Mouse (Mus musculus) megakaryocyte progenitor cell, adult 5-6 weeks (primary cell): Measurements from ENCODE around the gene Chchd6. TPM values are rescaled to one million over a fixed set of nuclear protein-coding genes. Genes with fewer than 3 reads are reported as not detected.

Experiments used
- ATAC-seq: replicated peaks from 2 replicates; pipeline ENCODE4 v1.8.0; 2016; ENCODE audit warnings: mild to moderate bottlenecking, moderate TSS enrichment, inconsistent platforms; ENCODE audit not compliant: poor library complexity
- total RNA-seq, 2 experiments: library from RNA; stranded (forward) in 1 of 2; stranded (reverse) in 1 of 2; fragments of 157-497, 149-512 nt in 1 of 2; fragments of 200-1000 nt in 1 of 2; gene quantifications; 2 replicates each; pipeline versions ENCODE4 v1.2.3 to v1.2.4; 2015 to 2017

Chchd6 gene
- 19.3 and 19.7 TPM in 2 replicates for total RNA-seq (2015)
- 8.8 and 10.3 TPM in 2 replicates for total RNA-seq (2017)

DNA sequence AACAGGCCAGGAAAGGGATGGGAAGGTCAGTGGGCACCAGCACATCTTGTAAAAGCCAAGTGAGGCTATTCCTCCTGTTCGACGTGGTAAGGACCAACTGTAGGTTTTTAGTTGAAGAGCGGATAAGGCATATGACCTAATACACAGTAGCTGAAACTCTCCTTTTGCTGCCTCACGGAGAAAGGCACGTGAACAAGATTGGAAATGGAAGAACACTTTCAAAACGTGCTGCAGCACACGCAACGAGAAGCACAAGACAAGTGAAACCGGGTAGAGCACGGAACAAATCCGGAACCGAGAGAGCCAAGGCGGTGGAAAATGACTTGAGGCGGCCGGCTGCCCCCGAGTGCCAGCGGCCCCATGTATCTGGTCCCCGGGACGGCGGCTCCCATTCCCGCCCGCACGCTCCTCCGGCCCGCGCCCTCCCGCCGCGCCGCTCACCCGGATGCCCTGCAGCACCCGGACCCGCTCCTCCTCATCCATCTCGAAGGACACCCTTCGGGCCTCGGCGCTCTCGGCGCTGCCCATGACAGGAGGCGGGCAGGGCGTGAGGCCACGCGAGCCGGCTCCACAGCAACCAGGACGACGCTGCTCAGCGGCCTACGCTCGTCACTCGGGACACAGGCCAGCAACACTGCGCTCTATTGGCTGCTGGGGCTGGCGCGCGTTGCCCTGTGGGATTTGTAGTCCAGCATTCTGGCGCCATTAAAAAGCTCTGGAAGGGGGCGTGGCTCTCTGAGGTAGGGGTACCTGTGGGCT lies at the start of gene Chchd6:
Chchd6 (minus strand) TSS at position 635 of the 759 bp plus-strand sequence.
- peak; percentile 100 for ATAC-seq

DNA sequence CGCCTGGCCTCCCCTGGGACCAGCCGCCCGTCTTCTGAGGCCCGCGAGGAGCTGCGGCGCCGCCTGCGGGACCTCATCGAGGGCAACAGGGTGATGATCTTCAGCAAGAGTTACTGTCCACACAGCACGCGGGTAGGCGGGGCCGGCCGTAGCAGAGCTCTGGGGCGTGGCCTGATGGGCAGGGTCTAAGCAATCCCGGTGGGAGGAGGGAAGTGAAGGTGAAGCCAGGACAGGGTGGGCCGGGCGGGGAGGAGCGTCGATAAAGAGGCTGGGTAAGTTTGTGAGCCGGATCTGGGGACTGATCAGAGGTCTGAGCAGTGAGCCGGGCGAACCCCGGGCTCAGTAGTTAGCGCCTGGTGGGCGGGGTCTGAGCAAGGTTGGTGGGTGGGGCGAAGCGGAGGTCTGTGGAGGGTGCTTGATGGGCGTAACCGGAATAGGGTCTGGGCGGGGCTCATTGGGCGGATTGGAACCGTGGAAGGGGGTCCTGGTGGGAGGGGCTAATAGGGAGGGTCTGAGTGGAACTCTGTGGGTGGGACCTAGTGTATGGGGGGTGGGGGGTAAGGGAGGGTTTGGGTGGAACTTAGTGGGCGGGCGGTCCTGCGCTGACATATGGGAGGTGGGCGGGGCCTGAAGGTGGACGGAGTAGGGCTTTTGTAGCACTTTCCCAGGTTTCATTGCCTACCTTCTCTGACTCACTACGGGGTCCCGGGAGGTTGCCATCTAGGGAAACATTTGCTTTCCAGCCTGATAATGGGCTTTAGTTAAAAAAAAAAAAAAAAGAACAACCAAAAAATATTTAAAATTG lies 49.0 kb upstream of the Chchd6 start:
- ATAC-seq, result peak; percentile 79

DNA sequence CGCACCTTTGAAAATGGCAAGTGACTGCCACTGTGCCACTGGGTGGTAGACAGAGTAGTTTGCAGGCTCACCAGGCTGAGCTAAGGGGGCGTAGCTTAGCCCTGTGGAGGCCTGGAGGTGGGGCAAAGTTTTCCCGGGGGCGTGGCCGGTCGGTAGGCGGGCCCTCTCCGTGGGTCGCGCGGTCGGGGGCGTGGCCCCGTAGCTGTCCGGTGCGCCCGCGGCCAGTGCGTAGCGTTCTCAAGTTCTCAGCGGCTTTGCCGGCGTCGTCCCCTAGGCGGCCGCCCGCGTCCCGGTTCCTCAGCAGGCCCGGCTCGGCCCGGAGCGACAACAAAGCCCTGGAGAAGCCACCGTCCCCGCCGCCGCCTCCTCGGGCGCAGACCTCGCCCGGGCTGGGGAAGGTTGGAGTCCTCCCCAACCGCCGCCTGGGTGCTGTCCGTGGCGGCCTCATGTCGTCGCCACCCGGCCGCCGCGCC lies 48.4 kb upstream of the Chchd6 start, which contains the start of gene Txnrd3:
Txnrd3 (plus strand) TSS at position 191 of the 473 bp plus-strand sequence.
- ATAC-seq, result peak; percentile 80

DNA sequence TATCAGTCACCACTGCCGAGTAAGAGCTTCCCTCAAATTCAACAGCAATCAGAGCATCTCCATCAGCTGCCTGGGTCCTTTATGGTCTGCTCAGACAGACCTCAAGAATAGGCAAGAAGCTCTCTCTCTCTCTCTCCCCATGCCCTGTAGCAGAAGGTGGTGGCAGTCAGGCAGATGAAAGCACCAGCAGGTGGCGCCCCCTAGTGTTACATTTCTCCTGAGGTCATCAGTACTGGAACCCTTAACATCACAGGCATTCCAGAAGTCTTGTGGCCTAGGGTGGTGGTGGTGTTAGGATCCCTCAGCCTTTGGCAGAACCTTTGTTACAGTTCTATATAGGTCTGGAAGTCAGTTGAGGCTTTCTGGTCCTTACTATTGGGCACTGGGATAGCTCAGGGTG lies 43.6 kb upstream of the Chchd6 start:
- ATAC-seq, result peak; percentile 46

DNA sequence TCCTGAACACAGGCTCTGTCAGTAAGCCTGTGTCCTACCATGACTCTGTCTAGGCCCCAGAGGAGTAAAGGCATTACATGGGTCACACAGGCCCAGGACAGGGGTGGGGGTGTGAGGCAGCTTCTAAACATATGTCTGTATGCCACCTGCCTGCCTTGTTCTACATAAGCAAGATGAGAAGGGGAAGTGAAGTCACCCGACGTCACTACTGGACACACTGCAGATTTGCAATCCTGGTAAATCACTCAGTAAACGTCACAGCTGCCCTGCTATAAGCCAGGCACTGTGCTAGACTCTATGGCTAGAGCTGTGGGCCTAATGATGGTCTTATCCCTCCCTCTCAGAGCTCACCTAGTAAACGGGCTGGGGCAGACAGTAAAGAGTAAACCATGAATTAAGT lies 42.5 kb upstream of the Chchd6 start:
- peak; percentile 48 for ATAC-seq

DNA sequence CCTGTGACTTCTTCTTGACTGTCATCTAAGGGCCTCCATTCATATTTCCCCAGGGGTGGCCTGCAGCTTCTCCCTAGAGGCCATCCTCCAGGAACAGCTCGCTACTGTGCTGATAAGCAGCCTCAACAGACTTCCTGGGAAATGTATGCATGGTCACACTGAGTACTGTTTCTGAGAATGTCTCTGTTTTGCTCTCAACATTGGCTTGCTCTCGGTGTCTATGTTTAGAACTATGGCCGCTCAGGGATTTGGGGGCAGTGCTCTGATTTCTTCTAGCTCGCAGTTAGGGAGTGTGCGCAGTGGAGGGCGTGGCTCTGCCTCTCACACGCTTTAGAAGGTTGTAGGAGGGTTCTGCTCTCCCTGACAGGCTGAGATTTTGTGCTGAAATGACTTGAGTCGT lies 38.9 kb upstream of the Chchd6 start:
- no peak for ATAC-seq

DNA sequence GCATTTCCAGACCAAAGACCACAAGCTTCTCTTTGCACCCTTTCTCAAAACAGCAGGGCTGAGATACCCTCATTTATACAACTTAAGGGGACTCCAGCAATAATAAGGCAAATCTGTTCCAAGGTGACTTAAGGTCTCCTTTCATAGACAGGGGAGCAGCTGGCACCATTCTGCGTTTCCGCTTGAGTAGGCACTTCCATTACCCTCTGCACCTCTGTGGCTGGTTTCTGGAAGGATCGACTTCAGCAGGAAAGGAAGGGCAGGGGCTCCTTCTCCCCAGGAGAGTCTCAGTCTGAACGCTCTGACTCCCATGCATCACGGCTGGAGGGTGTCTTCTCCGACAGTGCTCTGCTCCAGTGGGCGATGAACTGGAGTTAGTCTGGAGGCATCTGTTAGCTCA lies 37.7 kb upstream of the Chchd6 start:
- ATAC-seq, result no peak

DNA sequence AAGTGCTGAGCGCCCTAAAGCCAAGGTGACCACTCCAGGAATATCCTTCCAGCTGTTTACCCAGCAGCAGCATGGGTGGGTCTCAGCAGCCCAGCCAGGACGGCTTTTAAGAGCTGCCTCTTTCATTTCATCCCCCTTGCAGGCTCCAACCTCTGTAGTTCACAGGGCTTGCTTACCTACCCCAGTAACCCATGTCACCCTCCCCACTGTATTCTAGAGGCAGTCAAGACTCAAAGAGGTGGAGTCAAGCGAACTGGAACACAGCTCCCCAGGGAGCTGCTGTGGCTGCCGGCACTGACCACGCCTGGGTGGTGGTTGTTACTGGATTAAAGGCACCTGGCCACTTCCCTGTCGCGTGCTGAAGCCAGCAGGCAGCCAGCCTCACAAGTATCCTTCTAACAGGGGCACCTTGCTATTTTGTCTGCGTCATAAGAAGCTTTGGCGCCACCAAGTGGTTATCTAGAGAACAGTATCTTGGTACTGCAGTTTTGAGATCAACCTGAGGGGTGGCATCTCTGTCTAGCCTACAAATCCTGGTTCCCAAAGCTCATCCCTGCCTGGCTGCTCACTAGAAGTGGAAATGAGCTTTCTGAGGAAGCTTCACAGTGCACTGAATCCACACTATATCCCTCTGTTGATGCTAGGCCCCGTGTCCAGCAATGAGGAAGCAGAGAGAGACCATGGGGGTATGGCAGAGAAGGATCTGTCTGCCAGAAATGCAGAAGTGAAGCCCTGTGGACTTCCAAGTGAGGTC lies 36.5 kb upstream of the Chchd6 start:
- peak; percentile 82 for ATAC-seq

DNA sequence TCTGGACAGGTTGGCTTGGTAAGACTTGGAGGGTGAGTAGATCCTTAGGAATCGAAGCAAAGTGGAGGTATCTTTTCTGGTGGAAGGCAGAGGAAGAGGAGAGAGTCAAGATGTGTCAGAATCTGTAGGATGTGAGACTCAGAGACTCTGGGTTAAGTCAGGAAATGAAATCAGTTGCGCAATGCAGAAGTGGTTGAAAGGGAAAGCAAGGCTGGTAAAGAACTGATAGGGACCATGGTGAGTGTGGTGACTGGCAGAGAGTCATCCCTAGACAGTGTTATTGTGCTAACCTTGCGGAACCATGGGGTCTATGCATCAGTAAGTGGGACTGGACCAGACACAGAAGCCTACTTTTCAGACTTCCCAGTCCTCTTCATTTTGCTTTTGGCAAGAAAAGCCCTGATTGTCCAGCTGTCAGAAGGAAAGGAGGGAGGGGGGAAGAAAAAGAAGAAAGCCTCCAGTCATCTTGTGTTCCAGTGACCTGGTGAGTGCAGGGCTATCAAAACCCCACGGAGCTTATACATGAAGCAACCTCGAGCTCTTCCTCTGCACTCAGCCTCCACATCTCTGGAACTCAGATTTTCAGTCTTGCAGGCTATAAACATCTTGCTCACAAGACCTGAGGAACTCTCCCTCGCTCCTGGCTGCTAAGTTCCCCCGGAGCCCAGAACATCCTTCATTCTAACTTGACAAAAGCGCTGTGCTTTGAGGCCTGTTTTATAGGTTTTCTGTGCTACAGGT lies 32.8 kb upstream of the Chchd6 start:
- ATAC-seq, result peak; percentile 83

DNA sequence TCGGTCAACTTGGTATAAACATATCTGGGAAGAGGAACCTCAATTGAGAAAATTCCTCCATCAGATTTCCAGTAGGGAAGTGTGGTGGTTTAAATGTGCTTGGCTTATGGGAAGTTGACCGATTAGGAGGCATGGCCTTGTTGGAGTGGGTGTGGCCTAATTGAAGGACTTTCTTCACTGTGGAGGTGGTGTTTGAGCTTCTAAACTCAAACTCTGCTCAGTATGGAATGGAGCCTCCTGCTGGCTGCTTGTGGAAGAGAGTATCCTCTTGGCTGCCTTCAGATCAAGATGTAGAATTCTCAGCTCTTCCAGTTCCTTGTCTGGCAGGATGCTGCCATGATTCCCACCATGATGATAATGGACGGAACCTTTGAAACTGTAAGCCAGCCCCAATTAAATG lies 27.2 kb upstream of the Chchd6 start:
- ATAC-seq, result peak; percentile 61; the same call in 1 of the 2 replicates

DNA sequence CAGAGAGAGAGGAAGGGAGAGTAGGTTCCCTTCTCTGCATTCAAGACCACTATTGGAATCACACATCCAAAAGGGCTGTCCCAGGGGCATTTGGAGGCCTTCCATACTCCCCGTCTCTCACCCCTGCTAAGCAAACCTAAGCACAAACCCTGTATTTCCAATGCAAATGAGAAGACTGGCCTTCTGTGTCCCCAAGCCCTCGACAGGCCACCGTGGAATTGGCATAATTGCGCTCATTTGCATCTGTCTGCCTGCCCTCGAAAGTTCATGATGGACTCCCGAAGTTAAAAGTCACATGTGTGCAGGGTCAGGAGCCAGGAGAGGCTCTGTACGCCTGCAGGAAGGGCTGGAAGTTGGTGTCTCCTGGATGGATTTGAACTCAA lies 19.9 kb upstream of the Chchd6 start:
- ATAC-seq, result no peak

DNA sequence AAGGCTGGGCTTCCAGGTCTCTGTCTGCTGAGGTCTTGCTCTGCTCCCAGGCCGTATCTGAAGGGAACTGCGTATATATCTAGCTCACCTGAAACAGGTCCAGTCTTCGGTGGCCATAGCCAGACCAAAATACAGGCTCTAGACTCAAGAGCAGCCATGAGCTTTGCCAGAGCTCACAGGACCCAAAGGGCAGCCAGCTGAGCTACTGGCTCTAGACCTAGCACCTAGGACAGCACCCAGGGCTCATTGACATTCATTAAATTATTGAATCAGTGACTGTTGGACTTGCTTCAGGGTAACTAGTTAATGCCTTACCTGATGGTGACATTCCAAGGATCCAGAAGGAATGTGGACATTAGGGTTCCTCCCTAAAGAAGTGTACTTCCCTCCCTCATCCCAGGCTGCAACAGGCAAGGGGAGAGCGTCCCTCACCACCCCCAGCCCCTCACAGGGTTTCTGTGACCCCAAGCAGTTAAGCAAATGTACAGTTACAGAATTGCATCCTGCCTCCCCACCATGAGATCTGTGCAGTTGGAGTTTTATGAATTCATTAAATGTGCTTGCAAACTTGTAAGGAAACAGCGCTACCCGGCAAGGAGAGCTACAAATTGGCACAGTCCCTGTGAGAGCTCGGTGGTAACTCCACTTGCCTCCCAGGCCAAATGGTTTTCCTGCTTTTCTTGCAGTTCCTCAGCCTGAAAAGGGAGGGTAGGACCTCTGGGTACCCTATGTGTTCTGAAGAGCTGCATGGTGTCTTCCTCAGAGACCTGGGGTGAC lies 19.3 kb upstream of the Chchd6 start:
- peak; percentile 44; the same call in 1 of the 2 replicates for ATAC-seq

DNA sequence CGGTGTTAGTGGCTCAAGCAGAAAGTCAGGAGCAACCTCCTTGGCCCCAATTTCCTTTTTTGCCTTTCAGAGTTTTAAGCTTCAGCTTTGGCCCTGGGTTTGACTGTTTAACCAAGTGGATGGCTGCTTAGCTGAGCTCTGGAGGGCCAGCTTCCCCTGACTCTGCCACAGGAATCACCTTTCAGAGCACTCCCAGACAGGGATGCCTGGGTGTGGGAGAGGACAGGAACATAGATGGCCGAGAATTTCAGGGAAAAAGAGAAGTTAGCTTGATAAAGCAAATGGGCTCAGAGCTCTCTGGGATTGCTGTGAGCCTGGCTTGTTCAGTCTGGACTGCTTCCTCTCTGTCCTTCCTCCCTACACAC lies 18.6 kb upstream of the Chchd6 start:
- ATAC-seq, result no peak

DNA sequence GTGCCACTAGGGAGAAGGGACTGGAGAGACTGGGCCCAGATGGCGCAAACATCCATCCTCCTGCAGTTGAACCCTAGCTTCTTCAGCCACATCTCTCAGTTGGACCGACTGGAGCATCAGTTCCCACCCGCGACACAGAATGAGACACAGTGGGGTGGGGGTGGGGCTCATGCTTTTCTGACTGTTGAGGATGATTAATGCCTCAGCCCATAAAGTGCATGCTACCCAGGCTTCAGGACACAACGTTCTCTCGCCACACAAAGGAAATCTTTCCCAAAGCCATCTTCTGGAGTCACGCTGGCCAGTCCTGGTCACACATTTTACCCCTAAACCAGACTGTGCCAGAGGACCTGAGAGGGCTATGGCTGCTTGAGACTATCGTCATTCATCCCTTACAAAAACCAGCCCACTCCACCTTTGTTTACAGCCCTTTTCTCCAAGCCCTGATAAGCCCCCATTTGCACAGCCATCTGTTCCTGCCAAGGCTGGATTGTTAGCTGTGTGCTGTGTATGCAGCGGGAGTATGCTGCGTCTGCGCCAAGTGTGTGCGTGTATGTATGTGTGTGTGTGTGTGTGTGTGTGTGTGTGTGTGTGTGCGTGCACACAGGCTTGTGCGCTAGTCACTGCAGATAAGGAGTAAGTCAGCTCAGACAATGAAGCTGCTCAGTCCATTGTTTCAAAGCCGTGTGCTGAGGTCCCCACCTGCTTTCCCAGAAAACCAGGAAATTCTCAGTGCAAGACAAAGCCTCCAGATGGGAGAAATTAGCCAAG lies 18.1 kb upstream of the Chchd6 start:
- peak; percentile 46; the same call in 1 of the 2 replicates for ATAC-seq

DNA sequence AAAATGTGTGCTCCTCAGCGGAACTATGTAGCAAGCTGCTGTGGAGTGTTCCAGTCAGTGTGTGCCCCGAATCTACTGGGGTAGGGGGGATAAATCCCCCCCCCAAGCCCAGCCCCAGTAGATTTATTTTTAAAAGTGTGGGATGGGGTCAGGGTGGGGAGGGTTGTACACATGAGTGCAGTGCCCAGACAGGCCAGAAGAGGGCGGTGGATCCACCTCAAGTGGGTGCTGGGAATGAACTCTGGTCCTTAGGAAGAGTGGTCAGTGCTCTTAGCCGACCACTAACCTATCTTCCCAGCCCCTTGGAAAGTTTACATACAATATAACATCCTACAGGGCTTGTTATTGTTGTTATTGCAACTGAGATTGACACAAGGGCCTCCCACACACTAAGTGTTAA lies 12.5 kb upstream of the Chchd6 start:
- ATAC-seq, result peak; percentile 66

DNA sequence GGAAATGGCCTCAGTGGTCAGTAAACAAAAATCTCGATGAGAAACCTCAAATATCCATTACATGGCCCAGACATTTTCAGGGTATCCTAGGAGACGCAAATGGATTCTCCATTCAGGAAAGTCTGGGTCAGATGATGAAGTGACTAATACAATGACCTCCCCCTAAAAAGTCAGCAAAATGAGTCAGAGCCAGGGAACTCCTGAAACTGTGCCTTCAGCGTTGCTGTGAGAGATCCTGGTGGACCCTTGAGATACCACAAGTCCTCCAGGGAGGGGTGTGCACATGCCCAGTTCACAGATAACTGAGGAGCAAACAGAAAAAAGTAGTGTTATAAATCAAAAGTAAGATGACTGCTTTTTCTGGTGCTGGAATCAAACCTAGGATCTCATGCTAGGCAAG lies 10.6 kb upstream of the Chchd6 start:
- no peak for ATAC-seq

DNA sequence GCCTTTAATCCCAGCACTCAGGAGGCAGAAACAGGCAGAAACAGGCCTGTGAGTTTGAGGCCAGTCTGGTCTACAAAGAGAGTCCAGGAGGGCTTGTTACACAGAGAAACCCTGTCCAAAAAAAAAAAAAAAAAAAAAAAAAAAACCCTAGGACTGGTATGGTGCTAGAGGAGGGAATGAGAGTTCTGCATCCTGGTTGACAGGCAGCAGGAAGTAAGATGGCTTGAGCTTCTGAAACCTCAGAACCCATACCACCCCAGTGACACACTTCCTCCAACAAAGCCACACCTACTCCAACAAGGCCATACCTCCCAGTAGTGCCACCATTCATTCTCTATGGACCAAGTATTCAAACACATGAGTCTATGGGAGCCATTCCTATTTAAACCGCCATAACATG lies 1.1 kb upstream of the Chchd6 start:
- no peak for ATAC-seq

DNA sequence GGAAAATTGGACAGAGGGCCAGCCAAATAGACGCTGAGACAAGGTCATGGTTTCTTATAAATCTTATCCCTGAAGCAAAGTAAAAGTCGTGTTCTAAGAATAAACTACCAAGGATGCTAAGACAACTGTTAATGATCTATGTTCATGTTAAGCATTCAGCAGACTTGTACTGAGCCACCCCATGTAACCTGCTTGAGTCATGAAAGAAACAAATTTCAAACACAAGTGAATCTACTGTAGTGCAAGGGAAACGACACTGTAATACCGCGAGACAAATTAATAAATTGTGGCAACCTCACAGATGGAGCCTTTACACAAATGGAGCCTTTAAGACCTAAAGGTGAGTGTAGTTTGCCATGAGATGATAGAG lies 310 bp upstream of the Chchd6 start:
- ATAC-seq, result no peak; the same call in 1 of the 2 replicates

DNA sequence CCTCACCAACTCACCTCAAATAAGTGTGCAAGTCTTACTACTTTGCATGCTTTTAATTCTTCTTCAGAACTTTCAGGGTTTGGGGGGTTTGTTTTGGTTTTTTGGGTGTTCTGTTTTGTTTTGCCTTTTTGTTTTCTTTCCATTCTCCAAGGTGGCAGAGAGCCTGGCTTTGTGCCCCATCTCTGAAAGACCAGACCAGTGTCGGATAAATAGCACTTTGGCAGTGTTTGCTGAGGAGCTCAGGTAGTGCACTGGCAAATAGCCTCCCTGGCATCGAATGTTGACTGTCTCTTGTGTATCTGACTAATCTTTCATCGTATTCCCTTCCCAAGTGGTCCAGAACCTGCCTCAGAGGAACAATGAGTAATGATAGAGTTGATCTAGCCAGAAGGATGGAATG lies 3.4 kb downstream of the Chchd6 start:
- no peak for ATAC-seq
